Mouse (Mus musculus): ENCODE measurements around the gene Cadps2.

- TF ChIP-seq CTCF (IDR thresholded peaks at IDR 0.05; ENCODE audit: low read depth, low read length) = no peak
- no peak for TF ChIP-seq EP300 (IDR thresholded peaks at IDR 0.05; ENCODE audit: insufficient read depth, low read depth, low read length)
- no peak for TF ChIP-seq POLR2A (IDR thresholded peaks at IDR 0.05; ENCODE audit: insufficient read depth, low read length)
Measured at GRCm38 (mm10) chr6:23873231-23873630, 34.0 kb upstream of the Cadps2 start.
